Mouse (Mus musculus) forebrain, postnatal 0 days (tissue): ENCODE measurements at regions not wholly inside any gene's neighbourhood (a gene's known extent, or its start where the extent isn't known, plus 50 kb on each side); places are given as distances from the start of the nearest gene placed in this dataset.

ENCODE experiments used
- ATAC-seq: fragments of 200-750 bp; cut with Nextera tagmentation; 2 replicates; pipeline ENCODE4 v1.8.0; 2017; ENCODE audit warnings: mild to moderate bottlenecking, moderate library complexity
- DNase-seq: peaks from one replicate; pipeline ENCODE4 v3.0.0-alpha.2; 2015
- H3K27ac ChIP-seq: fragments of 300-500 bp; sonication (generic); 2 replicates; pipeline ENCODE4 v1.5.1; 2014; ENCODE audit warnings: low read depth, mild to moderate bottlenecking, antibody characterized with exemption, low read length, moderate library complexity, mixed read lengths
- H3K27me3 ChIP-seq: fragments of 300-500 bp; sonication (generic); 2 replicates; pipeline ENCODE4 v1.6.1; 2014; ENCODE audit warnings: mild to moderate bottlenecking, low read length, mixed read lengths; ENCODE audit not compliant: insufficient read depth
- H3K36me3 ChIP-seq: fragments of 300-500 bp; sonication (generic); 2 replicates; pipeline ENCODE4 v1.6.1; 2014; ENCODE audit warnings: mild to moderate bottlenecking, moderate library complexity; ENCODE audit not compliant: insufficient read depth
- H3K4me1 ChIP-seq: fragments of 300-500 bp; sonication (generic); 2 replicates; pipeline ENCODE4 v1.6.1; 2014; ENCODE audit warnings: antibody characterized with exemption; ENCODE audit not compliant: insufficient read depth
- H3K4me2 ChIP-seq: fragments of 300-500 bp; sonication (generic); 2 replicates; pipeline ENCODE4 v1.6.1; 2014; ENCODE audit warnings: low read depth, mild to moderate bottlenecking, moderate library complexity
- H3K4me3 ChIP-seq: fragments of 300-500 bp; sonication (generic); 2 replicates; pipeline ENCODE4 v1.5.1; 2014; ENCODE audit warnings: low read depth, low read length, mixed read lengths
- H3K9ac ChIP-seq: fragments of 300-500 bp; sonication (generic); 2 replicates; pipeline ENCODE4 v1.6.1; 2014; ENCODE audit warnings: mild to moderate bottlenecking
- H3K9me3 ChIP-seq: fragments of 300-500 bp; sonication (generic); 2 replicates; pipeline ENCODE4 v1.6.1; 2016; ENCODE audit warnings: low read length
- CTCF ChIP-seq: sonication (generic); IDR thresholded peaks from 2 replicates; pipeline ENCODE4 v1.5.1; 2016; ENCODE audit warnings: antibody characterized with exemption, control low read depth, low read depth
- WGBS: fragments of 180-500 bp; shearing (Covaris S2); extraction: QIAGEN DNeasy Blood & Tissue Kit; methylation state at CpG from one replicate; pipeline ENCODE4 v1.1.7; 2014; 5-methylcytosine and 5-hydroxymethylcytosine counted together

GRCm38 (mm10) chr3:143054858-143055257 is 173.1 kb upstream of the Pkn2 start:
- no peak for TF ChIP-seq CTCF
- ATAC-seq = no peak
- Histone ChIP-seq H3K36me3 (no peaks in the 10 kb centered on the region), H3K4me2 (no peak overlapping the region), H3K27ac (no peak overlapping the region), H3K4me1 (no peaks in the 10 kb centered on the region), H3K9ac (no peak overlapping the region), H3K27me3 (no peaks in the 10 kb centered on the region), H3K4me3 (no peak overlapping the region), H3K9me3 (no peaks in the 10 kb centered on the region)
- WGBS = 94% methylated on average over 3 of the region's 3 CpGs
- no peak for DNase-seq

GRCm38 (mm10) chr3:143053286-143053993 is 171.6 kb upstream of the Pkn2 start:
- DNase-seq (peak; percentile 11), ATAC-seq (peak; percentile 68)
- Histone ChIP-seq H3K4me3 (no peak overlapping the region), H3K9ac (no peak overlapping the region), H3K9me3 (no peaks in the 10 kb centered on the region), H3K27ac (no peak overlapping the region), H3K27me3 (no peaks in the 10 kb centered on the region), H3K4me1 (no peaks in the 10 kb centered on the region), H3K4me2 (no peak overlapping the region), H3K36me3 (no peaks in the 10 kb centered on the region)
- WGBS = 58% methylated on average over 11 of the region's 11 CpGs
- no peak for TF ChIP-seq CTCF

- WGBS = 88% methylated on average over 3 of the region's 3 CpGs
- Histone ChIP-seq H3K4me2 (no peak overlapping the region), H3K4me3 (no peak overlapping the region), H3K27ac (no peak overlapping the region), H3K9me3 (no peaks in the 10 kb centered on the region), H3K4me1 (no peaks in the 10 kb centered on the region), H3K36me3 (no peaks in the 10 kb centered on the region), H3K27me3 (no peaks in the 10 kb centered on the region), H3K9ac (no peak overlapping the region)
- ATAC-seq (no peak), DNase-seq (no peak)
- no peak for TF ChIP-seq CTCF
Observed at GRCm38 (mm10) chr3:143040666-143041065, 158.9 kb upstream of the Pkn2 start.

- no peak overlapping the region for H3K4me3 ChIP-seq
- H3K27ac ChIP-seq = no peak overlapping the region
- no peak for ATAC-seq
- H3K36me3 ChIP-seq = no peaks in the 10 kb centered on the region
- DNase-seq = no peak
- no peaks in the 10 kb centered on the region for H3K27me3 ChIP-seq
- H3K4me1 ChIP-seq = no peaks in the 10 kb centered on the region
- no peaks in the 10 kb centered on the region for H3K9me3 ChIP-seq
- 96% methylated on average over 1 of the region's 1 CpGs for WGBS
- no peak overlapping the region for H3K9ac ChIP-seq
- no peak overlapping the region for H3K4me2 ChIP-seq
- no peak for TF ChIP-seq CTCF
Observed at GRCm38 (mm10) chr3:143036108-143036507, 154.3 kb upstream of the Pkn2 start.

- Histone ChIP-seq H3K9me3 (no peaks in the 10 kb centered on the region), H3K9ac (no peak overlapping the region), H3K4me1 (no peaks in the 10 kb centered on the region), H3K27ac (no peak overlapping the region), H3K36me3 (no peaks in the 10 kb centered on the region), H3K27me3 (no peaks in the 10 kb centered on the region), H3K4me3 (no peak overlapping the region), H3K4me2 (no peak overlapping the region)
- DNase-seq = no peak
- TF ChIP-seq CTCF = no peak
- 72% methylated on average over 9 of the region's 9 CpGs for WGBS
- no peak for ATAC-seq
Observed at GRCm38 (mm10) chr3:143034588-143034987, 152.8 kb upstream of the Pkn2 start.

- DNase-seq = no peak
- Histone ChIP-seq H3K9ac (no peak overlapping the region), H3K4me1 (no peaks in the 10 kb centered on the region), H3K36me3 (no peaks in the 10 kb centered on the region), H3K27me3 (no peaks in the 10 kb centered on the region), H3K4me2 (no peak overlapping the region), H3K27ac (no peak overlapping the region), H3K9me3 (no peaks in the 10 kb centered on the region), H3K4me3 (no peak overlapping the region)
- no peak for ATAC-seq
- no peak for TF ChIP-seq CTCF
- WGBS = 72% methylated on average over 4 of the region's 4 CpGs
Observed at GRCm38 (mm10) chr3:143022486-143022885, 140.7 kb upstream of the Pkn2 start.

GRCm38 (mm10) chr3:143021159-143021871 is 139.5 kb upstream of the Pkn2 start:
- no peaks in the 10 kb centered on the region for H3K27me3 ChIP-seq
- H3K4me2 ChIP-seq = no peak overlapping the region
- WGBS = 87% methylated on average over 11 of the region's 11 CpGs
- no peak overlapping the region for H3K9ac ChIP-seq
- no peaks in the 10 kb centered on the region for H3K36me3 ChIP-seq
- TF ChIP-seq CTCF = no peak
- no peak overlapping the region for H3K4me3 ChIP-seq
- no peaks in the 10 kb centered on the region for H3K4me1 ChIP-seq
- H3K9me3 ChIP-seq = no peaks in the 10 kb centered on the region
- no peak overlapping the region for H3K27ac ChIP-seq
- ATAC-seq = no peak
- DNase-seq = no peak
